Mouse (Mus musculus) embryonic facial prominence, embryonic 15.5 days (tissue): ENCODE results near the gene AA467197. TPM values are rescaled to one million over a fixed set of nuclear protein-coding genes. Genes with fewer than 3 reads are reported as not detected.

ENCODE experiments used
- ATAC-seq: fragments of 200-750 bp; cut with Nextera tagmentation; 2 replicates; pipeline ENCODE4 v1.8.0; 2017; ENCODE audit warnings: low read depth, moderate TSS enrichment; ENCODE audit not compliant: insufficient number of reproducible peaks, low FRiP score, low TSS enrichment
- H3K27ac ChIP-seq: fragments of 300-500 bp; sonication (generic); replicated peaks from 2 replicates; pipeline ENCODE4 v1.5.1; 2015; ENCODE audit warnings: mild to moderate bottlenecking, inconsistent platforms
- H3K27me3 ChIP-seq: fragments of 300-500 bp; sonication (generic); 2 replicates; pipeline ENCODE4 v1.6.1; 2015; ENCODE audit warnings: inconsistent platforms
- H3K36me3 ChIP-seq: fragments of 300-500 bp; sonication (generic); 2 replicates; pipeline ENCODE4 v1.6.1; 2015; ENCODE audit warnings: mild to moderate bottlenecking, inconsistent platforms
- H3K4me1 ChIP-seq: fragments of 300-500 bp; sonication (generic); 2 replicates; pipeline ENCODE4 v1.6.1; 2015; ENCODE audit warnings: inconsistent platforms
- H3K4me2 ChIP-seq: fragments of 300-500 bp; sonication (generic); replicated peaks from 2 replicates; pipeline ENCODE4 v1.6.1; 2015; ENCODE audit warnings: mild to moderate bottlenecking, inconsistent platforms
- H3K4me3 ChIP-seq: fragments of 300-500 bp; sonication (generic); replicated peaks from 2 replicates; pipeline ENCODE4 v1.5.1; 2015; ENCODE audit warnings: mild to moderate bottlenecking, inconsistent platforms
- H3K9ac ChIP-seq: fragments of 300-500 bp; sonication (generic); 2 replicates; pipeline ENCODE4 v1.6.1; 2015; ENCODE audit warnings: inconsistent platforms
- H3K9me3 ChIP-seq: fragments of 300-500 bp; sonication (generic); replicated peaks from 2 replicates; pipeline ENCODE4 v1.6.1; 2016; ENCODE audit warnings: inconsistent platforms
- whole genome bisulfite sequencing: fragments of 180-500 bp; shearing (Covaris S2); methylation state at CpG from one replicate; pipeline ENCODE4 v1.1.7; 2015; 5-methylcytosine and 5-hydroxymethylcytosine counted together
- polyA plus RNA-seq: library from polyadenylated mRNA; unstranded; fragments of >200 nt; fragmentation: Nextera tagmentation; extraction: Ambion mirVana; gene quantifications from 2 replicates; pipeline ENCODE4 v1.2.1, GENCODE M21; 2015

The AA467197 gene
- polyA plus RNA-seq, 1 experiment from 2014 or later = 0.53 TPM

- no peaks in the 10 kb centered on the region for H3K9me3 ChIP-seq
- 29% methylated on average over 12 of the region's 12 CpGs for whole genome bisulfite sequencing
- H3K36me3 ChIP-seq = peaks cover 1% of the 10 kb centered on the region; the same call in 1 of the 2 replicates
- peak overlapping the region; percentile 82 for H3K4me2 ChIP-seq
- peaks cover 10% of the 10 kb centered on the region for H3K27me3 ChIP-seq
- peak overlapping the region; percentile 43 for H3K4me3 ChIP-seq
- H3K27ac ChIP-seq = no peak overlapping the region
- no peak overlapping the region; the same call in 1 of the 2 replicates for H3K9ac ChIP-seq
- no peak for ATAC-seq
- peaks cover 5% of the 10 kb centered on the region; the same call in 1 of the 2 replicates for H3K4me1 ChIP-seq
Measured at GRCm38 (mm10) chr2:122638029-122638428, 1.2 kb downstream of the AA467197 start.

GRCm38 (mm10) chr2:122638673-122639072 is 1.9 kb downstream of the AA467197 start:
- Histone ChIP-seq H3K36me3 (no peaks in the 10 kb centered on the region), H3K9me3 (no peaks in the 10 kb centered on the region), H3K4me2 (no peak overlapping the region), H3K4me3 (no peak overlapping the region), H3K4me1 (peaks cover 5% of the 10 kb centered on the region; the same call in 1 of the 2 replicates), H3K27me3 (peaks cover 10% of the 10 kb centered on the region), H3K27ac (no peak overlapping the region), H3K9ac (no peak overlapping the region)
- no peak for ATAC-seq
- WGBS = 43% methylated on average over 5 of the region's 5 CpGs

GRCm38 (mm10) chr2:122652096-122653084 is 15.6 kb downstream of the AA467197 start:
- no peak overlapping the region for H3K4me2 ChIP-seq
- H3K36me3 ChIP-seq = no peaks in the 10 kb centered on the region
- no peaks in the 10 kb centered on the region for H3K9me3 ChIP-seq
- H3K27me3 ChIP-seq = no peaks in the 10 kb centered on the region
- H3K27ac ChIP-seq = no peak overlapping the region
- H3K9ac ChIP-seq = no peak overlapping the region
- H3K4me1 ChIP-seq = no peaks in the 10 kb centered on the region
- ATAC-seq = no peak
- H3K4me3 ChIP-seq = no peak overlapping the region
- WGBS = 58% methylated on average over 17 of the region's 17 CpGs

- WGBS = 77% methylated on average over 2 of the region's 2 CpGs
Measured at GRCm38 (mm10) chr2:122656052-122656451, 19.3 kb downstream of the AA467197 start.

GRCm38 (mm10) chr2:122656767-122657166 is 20.0 kb downstream of the AA467197 start:
- Histone ChIP-seq H3K27ac (no peak overlapping the region), H3K4me3 (no peak overlapping the region), H3K9ac (no peak overlapping the region), H3K4me2 (no peak overlapping the region), H3K36me3 (no peaks in the 10 kb centered on the region), H3K4me1 (no peaks in the 10 kb centered on the region), H3K9me3 (no peaks in the 10 kb centered on the region), H3K27me3 (no peaks in the 10 kb centered on the region)
- 76% methylated on average over 9 of the region's 9 CpGs for WGBS
- no peak for ATAC-seq

More at GRCm38 (mm10) chr2:122656052-122656451, 19.3 kb downstream of the AA467197 start:
- Histone ChIP-seq H3K27ac (no peak overlapping the region), H3K9ac (no peak overlapping the region), H3K4me1 (no peaks in the 10 kb centered on the region), H3K9me3 (no peaks in the 10 kb centered on the region), H3K4me3 (no peak overlapping the region), H3K36me3 (no peaks in the 10 kb centered on the region), H3K4me2 (no peak overlapping the region), H3K27me3 (no peaks in the 10 kb centered on the region)
- ATAC-seq = peak; percentile 54; the same call in 1 of the 2 replicates

- no peaks in the 10 kb centered on the region for H3K27me3 ChIP-seq
- no peaks in the 10 kb centered on the region for H3K4me1 ChIP-seq
- H3K9me3 ChIP-seq = no peaks in the 10 kb centered on the region
- H3K4me2 ChIP-seq = no peak overlapping the region
- 81% methylated on average over 11 of the region's 11 CpGs for WGBS
- H3K9ac ChIP-seq = no peak overlapping the region
- no peak overlapping the region for H3K4me3 ChIP-seq
- ATAC-seq = no peak
- H3K27ac ChIP-seq = no peak overlapping the region
- no peaks in the 10 kb centered on the region for H3K36me3 ChIP-seq
Measured at GRCm38 (mm10) chr2:122657707-122658524, 21.1 kb downstream of the AA467197 start.

- H3K4me2 ChIP-seq = no peak overlapping the region
- no peak for ATAC-seq
- H3K9me3 ChIP-seq = no peaks in the 10 kb centered on the region
- H3K9ac ChIP-seq = no peak overlapping the region
- H3K27ac ChIP-seq = no peak overlapping the region
- no peaks in the 10 kb centered on the region for H3K27me3 ChIP-seq
- 80% methylated on average over 7 of the region's 7 CpGs for WGBS
- no peak overlapping the region for H3K4me3 ChIP-seq
- H3K4me1 ChIP-seq = no peaks in the 10 kb centered on the region
- H3K36me3 ChIP-seq = no peaks in the 10 kb centered on the region
Measured at GRCm38 (mm10) chr2:122659825-122660224, 23.0 kb downstream of the AA467197 start.

GRCm38 (mm10) chr2:122665253-122665972 is 28.6 kb downstream of the AA467197 start:
- WGBS = 48% methylated on average over 6 of the region's 6 CpGs

GRCm38 (mm10) chr2:122665973-122666875 is 29.4 kb downstream of the AA467197 start:
- Histone ChIP-seq H3K4me3 (no peak overlapping the region), H3K9ac (no peak overlapping the region), H3K4me1 (peaks cover 3% of the 10 kb centered on the region; the same call in 1 of the 2 replicates), H3K36me3 (no peaks in the 10 kb centered on the region), H3K9me3 (no peaks in the 10 kb centered on the region), H3K27ac (no peak overlapping the region), H3K4me2 (no peak overlapping the region), H3K27me3 (no peaks in the 10 kb centered on the region)
- WGBS = 35% methylated on average over 12 of the region's 12 CpGs
- ATAC-seq = no peak

More at GRCm38 (mm10) chr2:122665253-122665972, 28.6 kb downstream of the AA467197 start:
- Histone ChIP-seq H3K4me1 (peaks cover 3% of the 10 kb centered on the region; the same call in 1 of the 2 replicates), H3K9me3 (no peaks in the 10 kb centered on the region), H3K4me2 (no peak overlapping the region), H3K36me3 (no peaks in the 10 kb centered on the region), H3K27ac (no peak overlapping the region), H3K4me3 (no peak overlapping the region), H3K27me3 (no peaks in the 10 kb centered on the region), H3K9ac (no peak overlapping the region)
- ATAC-seq = peak; percentile 2; the same call in 1 of the 2 replicates

- Histone ChIP-seq H3K4me2 (no peak overlapping the region), H3K36me3 (no peaks in the 10 kb centered on the region), H3K9me3 (no peaks in the 10 kb centered on the region), H3K4me3 (no peak overlapping the region), H3K9ac (no peak overlapping the region), H3K4me1 (peaks cover 3% of the 10 kb centered on the region; the same call in 1 of the 2 replicates), H3K27me3 (no peaks in the 10 kb centered on the region), H3K27ac (no peak overlapping the region)
- ATAC-seq = no peak
- 35% methylated on average over 5 of the region's 5 CpGs for WGBS
Measured at GRCm38 (mm10) chr2:122667856-122668255, 31.1 kb downstream of the AA467197 start.
